Mouse (Mus musculus): ENCODE results near the gene Mnd1. TPM values are rescaled to one million over a fixed set of nuclear protein-coding genes. Genes with fewer than 3 reads are reported as not detected.

Mnd1 gene
- total RNA-seq, 2 experiments from 2014 or later = 1.4 to 2.2 TPM

GRCm38 (mm10) chr3:84106106-84106505 lies 49.5 kb downstream of the Mnd1 start:
- DNase-seq (ENCODE audit: extremely low spot score in 1 of 2, low spot score in 1 of 2) = no peak

- no peak for DNase-seq (ENCODE audit: extremely low spot score in 1 of 2, low spot score in 1 of 2)
Measured at GRCm38 (mm10) chr3:84103536-84103935, 52.0 kb downstream of the Mnd1 start.

- no peak for DNase-seq (ENCODE audit: extremely low spot score in 1 of 2, low spot score in 1 of 2)
Measured at GRCm38 (mm10) chr3:84092875-84093274, 62.7 kb downstream of the Mnd1 start.

GRCm38 (mm10) chr3:84090982-84091381 lies 64.6 kb downstream of the Mnd1 start:
- no peak for DNase-seq (ENCODE audit: extremely low spot score in 1 of 2, low spot score in 1 of 2)

- DNase-seq (ENCODE audit: extremely low spot score in 1 of 2, low spot score in 1 of 2) = no peak
Measured at GRCm38 (mm10) chr3:84086921-84087320, 68.7 kb downstream of the Mnd1 start.

- no peak for DNase-seq (ENCODE audit: extremely low spot score in 1 of 2, low spot score in 1 of 2)
Measured at GRCm38 (mm10) chr3:84086337-84086736, 69.2 kb downstream of the Mnd1 start.

GRCm38 (mm10) chr3:84085429-84085828 lies 70.2 kb downstream of the Mnd1 start:
- no peak for DNase-seq (ENCODE audit: extremely low spot score in 1 of 2, low spot score in 1 of 2)

- no peak for DNase-seq (ENCODE audit: extremely low spot score in 1 of 2, low spot score in 1 of 2)
Measured at GRCm38 (mm10) chr3:84081208-84081722, 74.3 kb downstream of the Mnd1 start.

GRCm38 (mm10) chr3:84080074-84080473 lies 75.5 kb downstream of the Mnd1 start:
- no peak for DNase-seq (ENCODE audit: extremely low spot score in 1 of 2, low spot score in 1 of 2)

- DNase-seq (ENCODE audit: extremely low spot score in 1 of 2, low spot score in 1 of 2) = no peak
Measured at GRCm38 (mm10) chr3:84077505-84077904, 78.1 kb downstream of the Mnd1 start.

GRCm38 (mm10) chr3:84076543-84077332 lies 78.8 kb downstream of the Mnd1 start:
- no peak for DNase-seq (ENCODE audit: extremely low spot score in 1 of 2, low spot score in 1 of 2)

GRCm38 (mm10) chr3:84075516-84075915 lies 80.1 kb downstream of the Mnd1 start:
- no peak for DNase-seq (ENCODE audit: extremely low spot score in 1 of 2, low spot score in 1 of 2)

- no peak for DNase-seq (ENCODE audit: extremely low spot score in 1 of 2, low spot score in 1 of 2)
Measured at GRCm38 (mm10) chr3:84074777-84075176, 80.8 kb downstream of the Mnd1 start.

- no peak for DNase-seq (ENCODE audit: extremely low spot score in 1 of 2, low spot score in 1 of 2)
Measured at GRCm38 (mm10) chr3:84071641-84072040, 83.9 kb downstream of the Mnd1 start.

- DNase-seq (ENCODE audit: extremely low spot score in 1 of 2, low spot score in 1 of 2) = no peak
Measured at GRCm38 (mm10) chr3:84070811-84071210, 84.8 kb downstream of the Mnd1 start.

- no peak for DNase-seq (ENCODE audit: extremely low spot score in 1 of 2, low spot score in 1 of 2)
Measured at GRCm38 (mm10) chr3:84068831-84069709, 86.5 kb downstream of the Mnd1 start.

- no peak for DNase-seq (ENCODE audit: extremely low spot score in 1 of 2, low spot score in 1 of 2)
Measured at GRCm38 (mm10) chr3:84065825-84066224, 89.8 kb downstream of the Mnd1 start.

GRCm38 (mm10) chr3:84063369-84063914 lies 92.1 kb downstream of the Mnd1 start:
- no peak for DNase-seq (ENCODE audit: extremely low spot score in 1 of 2, low spot score in 1 of 2)

- no peak for DNase-seq (ENCODE audit: extremely low spot score in 1 of 2, low spot score in 1 of 2)
Measured at GRCm38 (mm10) chr3:84061523-84062453, 93.8 kb downstream of the Mnd1 start.

- DNase-seq (ENCODE audit: extremely low spot score in 1 of 2, low spot score in 1 of 2) = no peak
Measured at GRCm38 (mm10) chr3:84060946-84061345, 94.6 kb downstream of the Mnd1 start.

Measured in layer of hippocampus, postnatal 25 days (tissue).